In the genomic region with DNA sequence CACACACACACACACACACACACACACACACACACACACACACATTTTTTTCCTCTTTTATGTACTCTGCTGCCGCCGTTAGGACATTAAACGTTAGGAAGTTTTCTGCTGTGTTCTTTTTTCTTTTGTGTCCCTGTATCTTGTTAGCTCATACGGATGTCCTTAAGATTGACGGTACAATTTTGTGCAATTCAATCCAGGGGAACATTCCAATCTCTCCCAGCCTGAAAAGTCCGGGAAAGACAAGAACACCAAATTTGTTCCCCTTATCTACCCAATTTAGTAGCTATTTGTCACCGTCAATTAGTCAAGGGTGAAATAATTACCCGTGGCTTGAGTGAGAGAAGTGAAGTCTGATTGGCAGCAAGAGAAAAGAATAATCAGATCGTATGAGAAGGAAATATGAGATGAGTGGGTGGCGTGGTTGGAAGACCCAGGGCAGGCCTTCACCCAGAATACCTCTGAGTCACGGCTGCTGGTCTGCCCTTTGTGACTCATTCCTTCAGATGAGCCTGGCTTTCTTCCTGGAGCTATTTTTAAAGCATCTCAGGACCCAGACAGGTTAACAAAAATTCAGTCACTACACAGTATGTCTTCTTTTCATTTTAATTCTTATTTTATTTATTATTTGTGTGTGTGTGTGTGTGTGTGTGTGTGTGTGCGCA, we compare ENCODE assay signal across 14 mouse cellular contexts.
A peak's percentile ranks its signal among the peaks of the same experiment; 100 is the strongest.
DNase-seq lines count a peak whose midpoint lies in the region; ATAC-seq and TF ChIP-seq lines count a peak whose summit lies in the region.
"Had no signal": no experiment of that assay in that cellular context is flagged by ENCODE, and none has a peak within 500 bp of the region (broad histone marks: within the 10 kb centered on the region; RNA-seq: fewer than 3 reads in every experiment).

No protein-coding gene starts in this region.

- ATAC-seq in hindbrain, embryonic 11.5 days (ENCODE audit: low FRiP score), result no peak
- no peak for ATAC-seq in hindbrain, embryonic 13.5 days (ENCODE audit: low FRiP score)
- no peak for ATAC-seq in erythroblast, adult 5-6 weeks (replicated peaks; ENCODE audit: low FRiP score, poor library complexity, severe bottlenecking)
- no peak for ATAC-seq in granulocyte monocyte progenitor cell, adult 5-6 weeks (replicated peaks; ENCODE audit: poor library complexity, severe bottlenecking)

- H3K4me2 ChIP-seq in hindbrain, embryonic 11.5 days (replicated peaks; ENCODE audit: low read depth, low read length), result no peak overlapping the region
- no peak overlapping the region for H3K4me2 ChIP-seq in hindbrain, embryonic 13.5 days
- H3K4me2 ChIP-seq: embryonic facial prominence, embryonic 13.5 days; liver, embryonic 11.5 days; neural tube, embryonic 13.5 days had no signal

- 45% methylated on average over 12 of the region's 12 CpGs for WGBS in hindbrain, embryonic 11.5 days
- 40% methylated on average over 12 of the region's 12 CpGs for WGBS in hindbrain, embryonic 13.5 days

- H3K27me3 ChIP-seq in hindbrain, embryonic 11.5 days (ENCODE audit: control insufficient read depth, insufficient read depth, low read length), result no peaks in the 10 kb centered on the region
- H3K27me3 ChIP-seq in hindbrain, embryonic 13.5 days, result peaks cover 4% of the 10 kb centered on the region; the same call in 1 of the 2 replicates
- H3K27me3 ChIP-seq: embryonic facial prominence, embryonic 13.5 days; neural tube, embryonic 13.5 days had no signal

- TF ChIP-seq CTCF in brain, embryonic 14.5 days (IDR thresholded peaks at IDR 0.05; ENCODE audit: borderline replicate concordance, extremely low read depth, insufficient read depth, insufficient read length), result no peak

- H3K27ac ChIP-seq in hindbrain, embryonic 11.5 days (ENCODE audit: low read depth, low read length), result no peak overlapping the region
- H3K27ac ChIP-seq in hindbrain, embryonic 13.5 days, result no peak overlapping the region
- H3K27ac ChIP-seq: embryonic facial prominence, embryonic 13.5 days; neural tube, embryonic 13.5 days had no signal

- H3K36me3 ChIP-seq in hindbrain, embryonic 11.5 days (ENCODE audit: control insufficient read depth, insufficient read depth, low read length), result no peaks in the 10 kb centered on the region
- no peaks in the 10 kb centered on the region for H3K36me3 ChIP-seq in hindbrain, embryonic 13.5 days
- H3K36me3 ChIP-seq: embryonic facial prominence, embryonic 13.5 days; neural tube, embryonic 13.5 days had no signal

- no peak for TF ChIP-seq POLR2A in brain, embryonic 14.5 days (IDR thresholded peaks at IDR 0.05; ENCODE audit: borderline replicate concordance, extremely low read depth, insufficient read depth, insufficient read length, poor library complexity, severe bottlenecking)

- H3K4me1 ChIP-seq in hindbrain, embryonic 11.5 days (replicated peaks; ENCODE audit: control insufficient read depth, insufficient read depth, low read length), result no peaks in the 10 kb centered on the region
- no peaks in the 10 kb centered on the region for H3K4me1 ChIP-seq in hindbrain, embryonic 13.5 days (replicated peaks)
- H3K4me1 ChIP-seq: neural tube, embryonic 13.5 days had no signal

- no peak overlapping the region for H3K9ac ChIP-seq in hindbrain, embryonic 11.5 days (ENCODE audit: low read depth, low read length)
- H3K9ac ChIP-seq in hindbrain, embryonic 13.5 days, result no peak overlapping the region
- H3K9ac ChIP-seq: embryonic facial prominence, embryonic 13.5 days; neural tube, embryonic 13.5 days had no signal

- H3K4me3 ChIP-seq in hindbrain, embryonic 11.5 days (ENCODE audit: low read depth, low read length), result no peak overlapping the region
- H3K4me3 ChIP-seq in hindbrain, embryonic 13.5 days, result no peak overlapping the region
- H3K4me3 ChIP-seq: embryonic facial prominence, embryonic 13.5 days; neural tube, embryonic 13.5 days had no signal

- H3K9me3 ChIP-seq in hindbrain, embryonic 11.5 days (ENCODE audit: control insufficient read depth, low read length), result no peaks in the 10 kb centered on the region
- peaks cover 2% of the 10 kb centered on the region; the same call in 1 of the 2 replicates for H3K9me3 ChIP-seq in hindbrain, embryonic 13.5 days

- peak; percentile 5 for DNase-seq in hindbrain, embryonic 11.5 days (ENCODE audit: low spot score)
- peak; percentile 2 to 23 for DNase-seq in urinary bladder, postnatal 36 days (ENCODE audit: low spot score in 2 of 2)
- DNase-seq in urinary bladder, postnatal 25 days (ENCODE audit: low spot score), result no peak
- DNase-seq in brain, embryonic 14.5 days (ENCODE audit: low read depth), result peak; percentile 13
- DNase-seq in cerebellum, adult 8-10 months, result no peak
- DNase-seq: gastrocnemius, postnatal 10 days; layer of hippocampus, postnatal 36 days; thymus, postnatal 14 days had no signal

Comparison
In these comparisons a context has a peak if more than half of its experiments do, and no peak if none do; other contexts are left out.
1. DNase-seq: peak in hindbrain, embryonic 11.5 days (single experiment), urinary bladder, postnatal 36 days (2 of 2) and brain, embryonic 14.5 days (single experiment); none in urinary bladder, postnatal 25 days (single experiment) and cerebellum, adult 8-10 months (single experiment).